Mouse (Mus musculus) layer of hippocampus, adult 2 months (tissue): ENCODE measurements around the gene Limd2. TPM values are rescaled to one million over a fixed set of nuclear protein-coding genes. Genes with fewer than 3 reads are reported as not detected.
"Not testable (repeated sequence)": the region's sequence is repeated elsewhere in the genome, so short reads cannot be mapped to it uniquely, and the experiment has no call there.

Experiments
- DNase-seq, 2 experiments: peaks; one replicate each; pipeline ENCODE4 v3.0.0; 2022; ENCODE audit warnings: low spot score in 2 of 2
- H3K27ac ChIP-seq: fragments of 200-600 bp; 2 replicates; pipeline ENCODE4 v1.8.1; 2022
- H3K4me3 ChIP-seq: fragments of 200-600 bp; 2 replicates; pipeline ENCODE4 v1.8.1; 2022; ENCODE audit warnings: mild to moderate bottlenecking
- CTCF ChIP-seq: fragments of 200-600 bp; conservative IDR thresholded peaks from 2 replicates; pipeline ENCODE4 v1.8.1; 2022; ENCODE audit warnings: antibody characterized with exemption, mild to moderate bottlenecking, moderate library complexity
- long read RNA-seq, 2 experiments: library from polyadenylated mRNA; stranded (forward); transcript quantifications; one replicate each; pipeline ENCODE4 v2.0.0; 2021; ENCODE audit warnings: borderline mapping rate in 2 of 2
- total RNA-seq, 2 experiments: library from RNA; stranded (reverse); gene quantifications; 2 replicates each; pipeline ENCODE4 v1.2.3; 2021

The Limd2 gene
- total RNA-seq = 100 to 1,000 TPM; 153 TPM
- long read RNA-seq, experiment 1, transcript Limd2-201 (5 exons, 2,950 nt) = major isoform, 64 of 86 reads
- long read RNA-seq, experiment 1, partial matches to known transcripts = 1 of 86 reads
- long read RNA-seq, experiment 1, other reads (novel, unspliced or antisense) = 21 of 86 reads
- long read RNA-seq, experiment 2, transcript Limd2-201 (5 exons, 2,950 nt) = major isoform, 104 of 125 reads
- long read RNA-seq, experiment 2, partial matches to known transcripts = 3 of 125 reads
- long read RNA-seq, experiment 2, other reads (novel, unspliced or antisense) = 17 of 125 reads

- DNase-seq = peak; percentile 85 to 90
- TF ChIP-seq CTCF = no peak
- H3K27ac ChIP-seq = peak within 1 kb of the TSS; percentile 100
- H3K4me3 ChIP-seq = peak within 1 kb of the TSS; percentile 85
These were observed at the start of gene Limd2, which contains the start of gene Gm10840 for GRCm38 (mm10) chr11:106160841-106161721. Gene Limd2, minus strand, starts transcription at chr11:106160860. Gene Gm10840, plus strand, starts transcription at chr11:106160850.

GRCm38 (mm10) chr11:106202123-106202465, 41.4 kb upstream of the Limd2 start, which contains the start of gene Strada:
Gene Strada, minus strand, starts transcription at chr11:106202168.
- Histone ChIP-seq H3K4me3 (no peak within 1 kb of the TSS), H3K27ac (no peak within 1 kb of the TSS)
- no peak for TF ChIP-seq CTCF
- DNase-seq = no peak

GRCm38 (mm10) chr11:106201337-106202122, 40.9 kb upstream of the Limd2 start:
- DNase-seq = no peak
- TF ChIP-seq CTCF = no peak
- H3K27ac ChIP-seq = no peak overlapping the region

GRCm38 (mm10) chr11:106200756-106201155, 40.1 kb upstream of the Limd2 start:
- DNase-seq = no peak
- TF ChIP-seq CTCF = no peak
- Histone ChIP-seq H3K27ac (no peak overlapping the region), H3K4me3 (no peak overlapping the region)

More at GRCm38 (mm10) chr11:106201337-106202122, 40.9 kb upstream of the Limd2 start:
- H3K4me3 ChIP-seq = no peak overlapping the region

GRCm38 (mm10) chr11:106199997-106200396, 39.3 kb upstream of the Limd2 start:
- not testable (repeated sequence) for DNase-seq, H3K27ac ChIP-seq, H3K4me3 ChIP-seq

- TF ChIP-seq CTCF = no peak
- H3K27ac ChIP-seq = no peak overlapping the region
These were observed 37.6 kb upstream of the Limd2 start for GRCm38 (mm10) chr11:106198277-106198676.

GRCm38 (mm10) chr11:106195341-106195740, 34.7 kb upstream of the Limd2 start:
- Histone ChIP-seq H3K27ac (no peak overlapping the region), H3K4me3 (no peak overlapping the region)
- no peak for DNase-seq
- no peak for TF ChIP-seq CTCF

More at GRCm38 (mm10) chr11:106198277-106198676, 37.6 kb upstream of the Limd2 start:
- no peak for DNase-seq
- H3K4me3 ChIP-seq = no peak overlapping the region

GRCm38 (mm10) chr11:106194891-106195290, 34.2 kb upstream of the Limd2 start:
- H3K4me3 ChIP-seq = no peak overlapping the region
- H3K27ac ChIP-seq = no peak overlapping the region
- no peak for TF ChIP-seq CTCF
- no peak for DNase-seq

- Histone ChIP-seq H3K27ac (peak overlapping the region; percentile 95), H3K4me3 (peak overlapping the region; percentile 68)
- TF ChIP-seq CTCF = no peak
- DNase-seq = no peak
These were observed 33.5 kb upstream of the Limd2 start for GRCm38 (mm10) chr11:106194155-106194541.

GRCm38 (mm10) chr11:106193371-106194154, 32.9 kb upstream of the Limd2 start:
- TF ChIP-seq CTCF = peak; percentile 1; the same call in 1 of the 2 replicates
- peak; percentile 96 to 97 for DNase-seq
- peak overlapping the region; percentile 68 for H3K4me3 ChIP-seq
- H3K27ac ChIP-seq = peak overlapping the region; percentile 96

GRCm38 (mm10) chr11:106192657-106193370, 32.2 kb upstream of the Limd2 start:
- no peak for DNase-seq
- peak overlapping the region; percentile 68 for H3K4me3 ChIP-seq
- H3K27ac ChIP-seq = peak overlapping the region; percentile 96
- TF ChIP-seq CTCF = 0 out of 2 replicates have a peak, but pooled peaks have one; percentile 36
